Mouse (Mus musculus): Measurements from ENCODE around the gene AI837181.
A peak's percentile ranks its signal among the peaks of the same experiment; 100 is the strongest.

The AI837181 gene

DNA sequence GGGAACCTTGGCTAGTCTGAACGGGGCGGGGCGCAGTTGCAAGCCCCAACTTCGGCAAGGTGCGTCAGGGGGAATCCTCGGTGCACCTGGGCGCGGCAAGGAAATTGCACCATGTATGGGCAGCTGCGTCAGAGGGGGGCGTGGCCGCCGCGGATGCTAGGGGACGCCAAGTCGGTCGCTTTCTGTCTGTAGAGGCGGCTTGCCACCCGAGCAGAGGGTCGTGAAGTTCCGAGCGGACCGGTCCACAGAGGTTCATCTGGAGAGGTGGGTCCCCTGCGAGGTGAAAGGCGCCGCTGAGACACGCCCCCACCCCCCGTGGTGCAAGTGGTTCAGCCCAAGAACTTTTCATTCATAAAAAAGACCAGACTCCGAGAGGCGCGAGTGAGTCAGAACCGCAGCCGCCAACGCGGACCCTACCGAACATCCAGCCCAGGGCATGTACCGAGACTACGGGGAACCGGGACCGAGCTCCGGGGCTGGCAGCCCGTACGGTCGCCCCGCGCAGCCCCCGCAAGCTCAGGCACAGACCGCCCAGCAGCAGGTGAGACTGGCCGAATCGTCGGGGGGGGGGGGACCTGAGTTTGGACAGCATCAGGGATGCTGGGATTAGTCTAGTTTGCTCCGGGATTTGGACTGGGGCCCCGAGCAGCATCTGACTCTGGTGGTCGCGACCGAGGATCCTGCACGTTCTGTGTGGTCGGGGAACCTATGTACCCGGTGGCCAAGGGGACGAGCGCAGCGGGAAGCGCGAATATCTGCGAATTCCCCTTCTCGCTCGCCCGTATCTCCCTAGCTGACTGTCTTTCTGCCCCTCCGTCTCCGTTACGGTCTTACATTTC lies 22.8 kb downstream of the AI837181 start, which contains the start of gene Fosl1:
Fosl1 (plus strand) TSS at position 33 of the 839 bp plus-strand sequence.
- peak; percentile 74 to 80 for DNase-seq (ENCODE audit: low spot score in 2 of 2)

DNA sequence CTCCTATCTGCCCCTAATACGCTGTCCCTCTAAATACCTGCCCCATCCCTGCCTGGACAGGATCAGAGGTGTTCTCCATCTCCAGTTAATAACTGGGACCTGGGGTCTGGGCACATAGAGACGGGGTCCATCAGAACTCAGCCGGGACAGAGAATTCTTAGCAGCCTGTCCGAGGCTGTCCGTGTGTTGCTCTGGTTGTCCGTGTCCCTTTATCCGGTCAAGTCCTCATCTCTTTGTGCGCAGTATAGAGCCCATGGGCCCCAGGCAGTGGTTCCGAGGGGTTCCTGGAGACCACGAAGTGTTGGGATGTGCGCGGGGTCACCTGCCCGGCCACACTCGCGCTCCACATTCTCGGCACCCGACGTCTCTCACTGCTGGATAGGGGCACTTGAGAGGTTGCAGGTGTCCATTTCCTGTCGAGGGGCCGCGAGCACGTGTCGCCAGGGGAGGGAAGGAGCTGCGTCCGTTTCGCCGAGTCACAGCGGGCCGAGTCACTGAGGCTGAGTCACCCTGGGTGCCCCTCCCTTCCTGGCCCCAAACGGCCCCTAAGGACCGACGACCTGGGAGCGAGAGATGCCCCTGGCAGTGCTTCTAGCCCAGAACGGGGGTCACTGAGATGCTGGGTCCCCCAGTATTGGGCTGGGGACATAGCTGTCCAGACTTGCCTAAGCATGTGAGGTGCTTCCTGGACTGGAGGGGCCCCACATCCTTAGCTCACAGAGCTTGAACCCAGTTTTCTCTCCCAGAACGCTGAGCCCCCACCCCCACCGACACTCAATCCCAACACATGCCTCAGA lies 23.6 kb downstream of the AI837181 start:
- no peak for DNase-seq (ENCODE audit: low spot score in 2 of 2)

DNA sequence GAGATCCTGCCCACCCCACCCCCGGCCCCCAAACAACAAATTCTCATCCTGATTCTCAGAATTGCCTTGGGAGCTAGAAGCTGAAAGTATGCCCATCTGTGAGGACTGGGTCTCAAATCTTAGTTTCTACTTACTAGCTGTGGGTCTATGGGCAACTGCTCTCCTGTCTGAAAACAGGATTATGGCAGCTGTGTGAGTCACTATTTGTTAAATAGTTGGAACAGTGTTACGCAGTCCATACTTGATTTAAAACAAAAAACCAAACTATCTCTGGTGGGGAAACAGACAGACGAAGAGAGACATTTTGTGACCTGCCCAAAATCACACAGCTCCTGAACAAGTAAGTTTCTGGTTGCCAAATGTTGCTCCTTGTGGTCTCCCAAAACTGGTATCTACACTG lies 24.7 kb downstream of the AI837181 start:
- DNase-seq (ENCODE audit: low spot score in 2 of 2) = no peak

DNA sequence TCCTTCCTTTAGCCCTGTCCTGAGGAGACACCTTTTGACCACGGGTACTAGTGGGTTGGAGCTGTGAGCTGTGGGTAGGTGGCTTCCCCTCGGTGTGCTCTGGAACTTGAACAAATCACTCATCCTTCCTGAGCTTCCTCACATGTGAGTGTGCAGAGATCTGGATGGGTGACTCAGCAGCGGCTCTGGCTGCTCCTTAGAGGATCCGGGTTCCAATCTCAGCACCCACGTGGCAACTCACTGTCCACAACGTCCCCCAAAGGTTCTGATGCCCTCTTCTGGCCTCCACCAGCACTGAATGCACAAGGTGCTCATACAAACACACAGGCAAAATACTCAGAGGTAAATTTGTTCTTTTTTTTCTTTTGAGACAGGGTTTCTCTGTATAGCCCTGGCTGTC lies 26.8 kb downstream of the AI837181 start:
- DNase-seq (ENCODE audit: low spot score in 2 of 2) = no peak

DNA sequence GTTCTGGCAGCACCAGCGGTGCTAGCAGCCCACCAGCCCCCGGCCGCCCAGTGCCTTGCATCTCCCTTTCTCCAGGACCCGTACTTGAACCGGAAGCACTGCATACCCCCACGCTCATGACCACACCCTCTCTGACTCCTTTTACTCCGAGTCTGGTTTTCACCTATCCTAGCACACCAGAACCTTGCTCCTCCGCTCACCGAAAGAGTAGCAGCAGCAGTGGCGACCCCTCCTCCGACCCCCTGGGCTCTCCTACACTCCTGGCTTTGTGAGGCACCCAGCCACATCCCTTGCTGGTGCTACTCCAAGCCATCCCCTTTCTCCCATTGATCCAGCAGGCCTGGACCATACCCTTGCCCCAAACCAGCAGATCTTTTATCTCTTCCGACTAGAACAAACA lies 30.1 kb downstream of the AI837181 start:
- DNase-seq (ENCODE audit: low spot score in 2 of 2) = no peak

DNA sequence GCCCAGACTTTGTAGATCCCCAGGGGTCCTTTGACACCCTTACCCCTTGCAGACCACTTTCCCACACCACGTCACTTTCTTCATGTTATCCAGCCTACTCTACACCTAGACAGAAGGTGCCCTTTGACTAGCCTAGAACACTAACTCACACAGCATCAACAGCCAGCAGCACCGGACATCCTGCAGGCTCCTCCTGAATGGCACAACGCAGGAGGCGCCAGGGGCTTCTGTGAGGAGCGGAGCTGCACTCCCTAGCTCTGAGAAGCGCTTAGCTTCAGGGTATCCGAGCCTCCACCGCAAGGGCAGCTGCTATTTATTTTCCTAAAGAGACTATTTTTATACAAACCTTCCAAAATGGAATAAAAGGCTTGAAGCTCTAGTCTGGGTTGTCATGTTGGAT lies 30.6 kb downstream of the AI837181 start:
- DNase-seq (ENCODE audit: low spot score in 2 of 2) = peak in 1 of 2 experiments; percentile 10

DNA sequence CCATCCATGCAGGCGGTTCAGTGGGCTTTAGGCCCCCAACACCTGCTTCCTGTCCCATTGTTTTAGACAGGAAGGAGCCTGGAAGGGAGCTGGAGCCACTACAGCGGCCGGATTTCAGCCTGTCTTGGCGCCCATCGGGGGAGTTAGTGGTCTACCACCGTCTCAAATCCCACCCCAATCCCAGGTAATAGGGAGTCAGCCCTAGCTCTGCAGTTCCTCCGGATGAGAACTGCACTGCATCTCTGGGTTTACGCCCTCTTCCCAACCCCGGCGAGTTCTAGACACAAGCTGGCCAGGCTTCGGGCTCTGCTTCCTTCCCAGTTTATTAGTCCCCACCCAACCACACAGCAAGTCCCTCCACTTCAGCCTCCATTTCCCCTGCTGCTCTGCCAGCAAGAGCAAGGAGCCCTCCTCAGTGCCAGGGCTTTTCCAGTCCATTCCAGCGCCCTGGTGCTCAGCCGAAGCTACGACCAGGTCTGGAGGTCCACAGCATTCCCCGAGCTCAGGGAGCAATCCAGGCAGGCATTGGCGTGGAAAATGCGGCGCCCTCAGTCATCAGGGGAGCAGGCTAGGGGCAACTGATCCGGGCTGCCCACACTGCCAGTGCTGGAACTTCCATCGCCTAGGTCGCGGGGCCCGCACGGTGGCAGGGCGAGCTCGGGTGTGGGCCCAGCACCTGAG lies 31.4 kb downstream of the AI837181 start:
- peak in 1 of 2 experiments; percentile 13 for DNase-seq (ENCODE audit: low spot score in 2 of 2)

DNA sequence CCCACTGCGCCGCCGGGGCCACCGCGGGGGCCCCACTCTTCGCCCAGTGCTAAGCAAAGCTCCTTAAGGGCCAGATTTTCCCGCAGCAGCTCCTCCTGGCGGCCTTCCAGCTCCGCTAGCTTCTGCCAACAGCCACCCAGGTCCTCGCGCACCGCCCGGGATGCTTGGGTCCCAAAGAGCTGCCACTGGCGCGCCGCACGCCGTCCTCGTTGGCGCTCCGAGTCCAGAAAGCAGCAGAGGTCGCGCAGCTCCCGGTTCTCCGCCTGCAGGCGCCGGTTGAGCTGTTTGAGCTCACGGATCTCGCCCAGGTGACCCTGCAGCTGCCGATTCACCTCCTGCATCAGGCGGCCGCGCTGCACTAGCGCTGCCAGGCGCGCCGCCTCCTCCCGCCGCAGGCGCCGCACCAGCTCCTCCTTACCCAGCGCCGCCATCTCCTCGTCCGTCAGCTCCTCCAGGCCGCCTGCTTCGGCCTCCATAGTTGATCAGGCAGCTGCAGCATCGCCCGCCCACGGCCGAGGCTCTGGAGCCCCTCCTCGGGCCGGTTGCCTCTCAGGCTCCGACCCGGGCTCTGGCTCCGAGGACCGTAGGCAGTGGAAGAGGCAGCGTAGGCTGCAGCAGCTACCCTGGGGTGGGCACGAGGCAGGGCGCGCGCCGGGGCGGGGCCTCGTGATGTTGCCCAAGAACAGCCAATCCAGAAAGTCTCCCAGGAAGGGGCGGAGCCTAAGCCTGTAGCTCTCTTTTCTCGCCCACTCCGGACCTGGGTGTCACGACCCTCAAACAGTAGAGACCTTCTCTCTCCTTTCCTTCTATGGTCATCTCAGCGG lies 32.2 kb downstream of the AI837181 start:
- DNase-seq (ENCODE audit: low spot score in 2 of 2) = peak; percentile 94 to 98

DNA sequence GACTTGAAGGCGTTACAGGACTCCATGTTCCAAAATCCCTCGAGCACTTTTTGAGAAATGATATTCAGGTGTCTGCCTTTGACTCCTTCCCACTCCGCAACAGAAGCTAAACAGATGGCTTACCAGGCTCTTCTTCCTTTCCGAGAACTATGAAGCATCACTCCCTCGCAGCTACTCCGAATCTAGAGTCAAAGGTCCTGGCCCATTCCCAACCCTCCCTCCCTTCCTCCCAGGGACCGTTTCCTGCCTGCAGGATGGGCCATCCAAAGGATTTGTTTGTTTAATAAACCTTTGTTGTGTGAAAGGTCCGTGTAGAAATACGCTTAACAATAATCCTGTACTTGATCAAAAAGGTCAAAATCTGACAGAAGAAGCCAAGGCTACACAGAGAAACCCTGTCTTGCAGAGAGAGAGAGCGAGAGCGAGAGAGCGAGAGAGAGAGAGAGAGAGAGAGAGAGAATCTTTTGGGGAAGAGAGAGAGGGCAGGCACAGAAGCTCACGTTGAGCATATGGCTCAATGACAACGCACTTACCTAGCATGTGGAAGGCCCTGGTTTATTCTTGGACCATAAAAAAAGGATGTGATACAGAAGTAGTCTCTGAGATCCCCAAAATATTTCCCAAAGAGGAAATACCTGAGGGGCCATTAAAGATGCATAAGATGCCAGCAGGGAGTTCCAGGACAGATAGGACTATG lies 33.0 kb downstream of the AI837181 start, which contains the start of gene Ccdc85b:
Ccdc85b (minus strand) TSS at position 149 of the 697 bp plus-strand sequence.
- DNase-seq (ENCODE audit: low spot score in 2 of 2) = peak in 1 of 2 experiments; percentile 3

DNA sequence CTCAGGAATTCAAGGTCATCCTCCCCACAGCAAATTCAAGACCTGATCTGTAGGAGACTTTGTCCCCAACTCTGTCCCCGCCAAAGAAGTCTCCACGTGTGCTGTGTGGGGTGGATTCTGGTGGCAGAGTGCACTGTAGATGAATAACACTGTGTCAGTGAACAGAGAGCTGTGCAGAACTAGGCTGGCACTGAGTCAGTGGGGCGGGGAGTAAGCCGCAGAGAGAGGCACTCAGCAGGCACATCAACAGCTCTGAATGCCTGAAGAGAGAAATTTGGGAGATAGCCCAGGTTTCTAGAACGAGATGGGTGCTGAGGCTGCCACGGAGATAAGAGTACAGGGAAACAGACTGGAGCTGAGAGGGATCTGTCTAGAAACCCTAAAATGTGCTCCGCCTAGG lies 34.1 kb downstream of the AI837181 start:
- DNase-seq (ENCODE audit: low spot score in 2 of 2) = peak in 1 of 2 experiments; percentile 59

DNA sequence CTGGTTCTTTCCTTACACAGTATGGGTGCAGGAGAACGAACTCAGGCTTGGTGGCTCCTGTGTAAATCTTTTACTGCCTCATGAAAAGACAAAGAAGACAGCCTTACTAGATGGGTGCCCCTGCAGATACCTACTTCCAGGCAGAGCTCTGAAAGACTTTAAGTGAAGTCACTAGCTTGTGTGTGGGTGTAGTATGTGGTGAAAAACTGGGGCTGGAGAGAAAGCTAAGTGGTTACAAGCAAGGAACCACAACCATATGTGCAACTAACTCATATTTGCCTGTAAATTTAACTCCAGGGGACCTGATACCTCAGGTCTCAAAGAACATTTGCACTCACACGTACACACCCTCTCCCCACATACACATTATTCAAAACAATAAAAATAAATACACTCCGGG lies 35.0 kb downstream of the AI837181 start:
- DNase-seq (ENCODE audit: low spot score in 2 of 2) = no peak

DNA sequence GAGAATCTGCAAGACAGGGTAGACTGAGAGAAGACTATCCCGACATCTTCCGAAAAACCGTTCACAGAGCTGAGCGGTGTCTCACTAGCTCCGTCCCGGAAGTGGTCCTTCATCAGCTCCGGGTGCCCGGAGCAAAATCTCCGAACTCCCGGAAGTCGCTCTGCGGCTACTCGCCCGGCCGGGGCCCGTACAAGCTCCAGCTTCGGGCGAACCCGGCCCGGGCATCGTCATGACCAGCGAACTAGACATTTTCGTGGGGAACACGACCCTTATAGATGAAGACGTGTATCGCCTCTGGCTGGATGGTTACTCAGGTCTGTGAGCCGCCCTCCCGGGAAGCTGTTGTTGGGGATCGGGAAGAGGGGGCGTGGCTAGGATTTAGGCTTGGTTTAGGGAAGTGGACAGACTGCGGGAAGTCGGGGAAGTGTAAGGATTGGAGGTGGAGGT lies 35.5 kb downstream of the AI837181 start, which contains the start of gene Fibp:
Fibp (plus strand) TSS at position 151 of the 447 bp plus-strand sequence.
- DNase-seq (ENCODE audit: low spot score in 2 of 2) = peak; percentile 85 to 91

DNA sequence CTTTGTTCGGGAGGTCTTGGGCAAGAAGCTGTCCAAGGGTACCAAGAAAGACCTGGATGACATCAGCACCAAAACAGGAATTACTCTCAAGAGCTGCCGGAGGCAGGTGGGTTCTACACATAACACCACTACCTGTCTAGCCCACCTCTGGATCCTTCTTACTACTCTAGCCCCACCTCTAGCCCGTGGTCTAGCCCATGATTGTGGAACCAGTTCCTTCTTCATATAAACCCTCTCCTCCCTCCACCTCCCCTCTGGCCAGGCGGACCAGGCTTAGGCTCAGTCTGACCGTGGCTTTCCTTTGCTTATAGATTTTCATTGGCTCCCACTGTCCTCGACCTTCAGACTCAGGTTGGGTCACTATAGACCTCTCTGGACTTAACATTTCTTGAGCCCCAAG lies 36.5 kb downstream of the AI837181 start:
- no peak for DNase-seq (ENCODE audit: low spot score in 2 of 2)

DNA sequence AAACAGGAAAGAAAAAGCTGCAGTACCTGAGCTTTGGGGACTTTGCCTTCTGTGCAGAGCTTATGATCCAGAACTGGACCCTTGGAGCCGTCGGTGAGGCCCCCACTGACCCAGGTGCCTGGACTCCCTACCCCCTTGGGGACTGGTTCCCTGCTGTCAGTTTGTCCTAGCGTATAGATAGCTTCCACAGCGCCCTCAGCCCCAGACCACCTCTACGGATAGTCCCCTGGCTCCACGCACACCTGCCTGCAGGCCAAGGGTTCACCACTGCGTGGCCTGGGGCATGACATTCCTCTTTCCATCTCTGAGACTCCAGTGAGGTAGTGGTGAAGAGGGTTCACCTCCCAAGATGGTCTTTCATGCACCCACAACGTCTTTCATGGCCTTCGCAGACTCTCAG lies 38.3 kb downstream of the AI837181 start:
- DNase-seq (ENCODE audit: low spot score in 2 of 2) = no peak

DNA sequence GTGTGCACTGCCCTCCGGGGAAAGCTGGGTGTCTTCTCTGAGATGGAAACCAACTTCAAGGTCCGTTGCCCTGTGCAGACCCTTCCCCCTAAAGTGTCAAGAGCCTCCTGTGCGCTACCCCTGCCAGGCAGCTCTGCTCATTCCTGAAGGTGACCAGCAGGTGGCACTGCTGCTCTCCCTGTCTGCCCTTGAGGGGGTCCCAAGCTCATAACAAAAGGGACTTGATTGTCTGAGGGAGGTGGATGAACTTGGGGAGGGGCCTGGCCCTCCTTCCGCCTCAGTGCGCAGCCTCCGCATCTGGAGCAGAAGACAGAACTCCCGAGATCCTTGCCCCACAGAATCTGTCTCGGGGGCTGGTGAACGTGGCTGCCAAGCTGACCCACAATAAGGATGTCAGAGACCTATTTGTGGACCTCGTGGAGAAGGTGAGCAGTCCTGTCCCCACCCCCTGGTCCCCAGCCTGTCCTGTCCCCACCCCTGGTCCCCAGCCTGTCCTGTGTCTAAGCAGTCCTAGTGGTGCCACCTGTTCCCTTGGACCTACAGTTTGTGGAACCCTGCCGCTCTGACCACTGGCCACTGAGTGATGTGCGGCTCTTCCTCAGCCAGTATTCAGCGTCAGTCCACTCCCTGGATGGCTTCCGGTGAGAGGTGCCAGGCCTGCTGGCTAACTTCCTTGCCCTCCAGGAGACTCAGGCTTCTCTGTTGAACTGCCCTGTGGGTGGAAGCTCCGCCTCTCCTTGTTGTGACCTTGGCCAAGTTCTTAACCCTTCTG lies 39.0 kb downstream of the AI837181 start:
- DNase-seq (ENCODE audit: low spot score in 2 of 2) = peak in 1 of 2 experiments; percentile 50

DNA sequence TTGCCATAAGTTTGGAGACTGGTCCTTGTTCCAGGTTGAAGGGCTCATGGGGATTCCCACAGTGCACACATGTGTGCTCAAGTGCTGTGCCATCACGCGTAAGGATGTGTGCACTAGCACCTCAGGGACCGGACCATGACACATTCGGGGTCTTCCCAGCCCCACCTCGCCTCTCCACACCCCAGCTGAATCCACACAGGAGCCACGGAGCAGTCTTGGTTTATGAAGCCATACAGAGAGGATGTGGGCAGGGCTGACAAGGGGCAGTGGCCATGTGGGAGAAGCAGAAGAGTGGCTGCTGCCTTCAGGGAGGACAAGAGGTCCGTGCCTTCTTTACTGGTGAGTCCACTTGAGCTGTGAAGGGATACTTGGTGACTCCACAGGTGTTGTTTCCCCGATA lies 40.1 kb downstream of the AI837181 start:
- no peak for DNase-seq (ENCODE audit: low spot score in 2 of 2)

DNA sequence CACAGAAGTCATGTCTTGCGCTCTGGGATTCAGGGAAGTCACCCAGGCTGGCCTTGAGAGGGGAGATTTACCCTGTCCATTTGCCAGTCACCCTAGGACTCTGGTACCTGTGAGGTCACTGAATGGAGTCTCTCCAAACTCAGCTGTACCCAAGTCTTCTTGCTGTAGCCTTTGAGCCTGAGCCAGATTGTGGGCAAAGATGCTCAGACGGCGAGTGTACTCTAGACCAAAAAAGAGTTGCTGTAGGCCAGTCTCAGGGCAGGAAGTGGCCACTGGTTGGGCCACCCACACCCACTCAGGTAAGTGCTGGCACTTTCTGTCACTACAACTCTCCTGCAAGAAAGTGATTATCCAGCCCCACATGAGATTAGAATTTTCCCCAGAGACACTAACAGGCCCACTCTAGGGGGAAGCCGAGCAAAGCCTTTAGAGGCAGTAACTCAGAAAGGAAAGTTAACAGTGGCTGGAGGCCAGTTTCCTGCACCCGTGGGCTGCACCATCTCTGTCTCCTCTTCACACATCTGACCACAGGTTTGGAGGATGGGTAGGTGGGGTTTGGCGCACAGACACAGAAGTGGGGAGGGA lies 42.1 kb downstream of the AI837181 start:
- DNase-seq (ENCODE audit: low spot score in 2 of 2) = no peak

DNA sequence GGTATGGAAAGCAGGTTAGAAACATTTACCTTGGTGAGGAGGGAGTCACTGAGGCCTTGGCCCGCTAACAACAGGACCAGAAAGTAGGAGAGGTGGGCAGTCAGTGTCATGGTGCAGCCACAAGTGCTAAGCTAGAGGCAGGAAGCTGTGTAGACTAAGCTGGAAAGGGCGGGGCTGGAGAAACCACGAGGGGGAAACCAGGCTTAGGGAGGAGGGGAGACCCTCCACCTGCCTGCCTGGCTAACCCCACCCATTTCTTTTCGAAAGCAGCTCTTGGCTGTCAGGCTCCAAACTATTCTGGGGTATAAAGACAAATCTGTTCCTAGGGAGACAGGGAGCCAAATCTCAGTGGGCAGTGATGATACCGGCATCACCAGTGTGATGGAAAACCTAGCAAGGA lies 43.4 kb downstream of the AI837181 start, which contains the start of gene Ctsw:
Ctsw (minus strand) TSS at position 134 of the 400 bp plus-strand sequence.
- DNase-seq (ENCODE audit: low spot score in 2 of 2) = no peak

DNA sequence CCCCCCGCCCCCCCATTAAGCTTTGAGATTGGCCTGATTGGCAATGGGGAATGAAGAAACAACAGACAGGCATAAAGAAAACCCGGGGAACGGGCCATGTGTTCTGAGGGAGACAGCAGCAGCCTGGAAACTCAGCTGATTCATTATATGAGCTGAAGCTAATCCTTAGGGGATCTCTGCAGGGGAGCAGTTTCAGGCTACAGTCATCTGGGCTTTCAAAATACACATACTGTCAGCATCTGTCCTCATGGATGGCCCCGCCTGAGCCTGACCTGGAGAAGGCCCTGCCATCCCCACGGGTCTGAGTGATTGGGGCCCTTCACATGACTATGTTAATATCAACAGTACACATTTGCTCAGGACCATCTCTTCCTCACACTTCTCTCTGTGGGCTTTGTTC lies 46.9 kb downstream of the AI837181 start:
- no peak for DNase-seq (ENCODE audit: low spot score in 2 of 2)
